Mouse (Mus musculus) heart, adult 18-20 months (tissue): ENCODE results near the gene Smim7. TPM values are rescaled to one million over a fixed set of nuclear protein-coding genes. Genes with fewer than 3 reads are reported as not detected.

Experiments used
- DNase-seq, 2 experiments: peaks; one replicate each; pipeline ENCODE4 v3.0.0; 2021 to 2022; ENCODE audit warnings: mixed read lengths in 1 of 2
- microRNA-seq, 2 experiments: library from miRNA; unstranded; fragments of <30 nt; microRNA quantifications; one replicate each; pipeline ENCODE4 v1.2.0; 2022
- total RNA-seq, 2 experiments: library from RNA; stranded (reverse); gene quantifications; 2 replicates each; pipeline ENCODE4 v1.2.3; 2021

The Smim7 gene
- total RNA-seq, 2 experiments from 2014 or later: 118 to 130 TPM

DNA sequence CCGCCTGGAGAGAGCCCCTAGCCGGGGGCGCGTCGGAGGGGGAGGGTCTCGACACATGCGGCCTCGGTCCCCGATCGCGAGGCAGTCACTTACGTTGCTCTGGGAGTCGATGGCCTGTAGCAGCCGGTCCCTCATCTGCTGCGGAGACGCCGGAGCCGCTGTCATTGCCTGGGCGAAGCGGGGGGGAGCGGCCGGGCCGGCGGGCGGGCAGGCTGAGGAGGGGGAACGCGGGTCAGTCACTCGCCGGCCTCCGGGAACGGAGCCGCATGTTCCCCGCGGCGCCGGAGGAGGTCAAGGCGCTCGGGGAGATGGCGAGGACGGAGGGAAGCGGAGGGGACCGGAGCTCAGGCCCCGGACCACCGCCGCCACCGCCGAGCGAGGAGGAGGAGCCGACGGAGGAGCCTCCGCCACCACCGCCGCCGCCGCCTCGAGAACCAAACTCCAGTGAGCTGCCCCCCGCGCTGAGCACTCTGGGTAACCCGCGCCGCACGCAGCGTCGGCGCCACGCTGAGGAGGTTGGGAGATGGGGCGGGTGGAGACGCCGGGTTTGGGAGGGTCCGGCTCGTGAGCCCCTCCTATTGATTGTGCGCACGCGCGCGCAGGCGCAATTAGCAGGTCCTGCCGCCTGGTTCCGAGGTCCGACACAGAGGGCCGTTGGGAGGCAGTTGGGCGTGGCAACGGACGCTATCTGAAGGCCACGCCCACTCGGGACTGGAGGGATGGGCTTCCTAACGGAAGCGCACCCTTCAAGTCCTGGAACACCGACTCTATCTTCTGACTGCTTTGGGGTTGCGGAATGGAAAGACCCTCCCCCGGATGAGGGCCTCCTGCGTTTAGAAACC, 22.9 kb downstream of the Smim7 start, which contains the start of gene Med26:
Gene Med26, minus strand, starts transcription at position 469 of the 842 bp plus-strand sequence.
- peak; percentile 97 to 99 for DNase-seq

DNA sequence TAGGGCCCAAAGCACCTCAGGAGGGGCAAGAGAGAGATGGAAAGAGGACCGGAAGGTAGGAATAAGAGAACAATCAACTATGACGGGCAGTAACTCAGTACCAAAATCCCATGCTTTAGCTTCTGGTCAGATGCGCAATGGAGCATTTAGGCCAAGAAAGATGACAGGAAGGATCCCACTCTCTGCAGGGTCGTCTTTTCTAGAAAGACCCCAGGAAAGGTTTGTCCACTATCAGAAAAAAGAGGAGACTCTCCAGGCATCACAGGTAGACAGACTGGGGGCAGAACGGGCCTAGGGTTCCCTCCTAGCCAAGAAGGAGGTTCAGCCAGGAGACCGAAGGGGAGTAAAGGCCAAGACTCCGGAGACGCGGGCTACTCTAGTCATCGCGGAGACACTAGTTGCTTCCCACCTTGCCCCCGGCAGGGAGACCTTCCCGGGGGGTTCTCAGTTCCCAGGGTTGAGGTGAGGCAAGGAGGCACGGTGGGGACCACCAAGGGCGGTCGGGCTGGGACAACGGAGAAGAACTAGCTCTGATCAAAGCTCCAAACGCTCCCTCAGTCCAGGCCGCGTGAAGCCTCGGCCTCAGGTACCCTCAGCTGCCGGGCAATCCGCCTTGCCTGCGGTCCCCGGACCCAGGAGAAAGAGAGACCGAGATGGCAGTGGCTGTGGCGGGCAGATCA, 23.6 kb downstream of the Smim7 start:
- DNase-seq: peak; percentile 18 to 25

GRCm38 (mm10) chr8:72539234-72539633, 31.7 kb downstream of the Smim7 start:
- no peak for DNase-seq

DNA sequence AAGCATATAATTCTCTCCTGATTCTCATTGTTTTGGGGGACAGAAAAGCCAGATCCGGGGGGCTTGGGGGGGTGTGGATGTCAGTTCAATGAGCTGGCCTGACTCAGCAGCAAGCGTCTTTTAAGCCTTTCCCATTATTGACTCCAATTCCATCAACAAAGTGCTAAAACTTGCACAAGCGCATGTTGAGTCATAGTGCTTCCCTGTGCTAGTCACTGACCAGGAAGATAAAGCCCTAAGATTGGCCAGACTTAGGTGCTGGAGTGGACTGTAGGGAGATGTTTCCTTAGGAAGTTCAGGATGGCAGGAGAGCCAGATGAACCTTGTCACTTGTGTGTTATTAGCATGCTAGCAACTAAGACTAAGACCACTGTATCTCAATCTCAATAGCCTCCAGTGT, 36.0 kb downstream of the Smim7 start:
- DNase-seq: no peak

GRCm38 (mm10) chr8:72532103-72532502, 38.8 kb downstream of the Smim7 start:
- DNase-seq: no peak

- no peak for DNase-seq
Measured at GRCm38 (mm10) chr8:72521888-72522287, 49.0 kb downstream of the Smim7 start.

GRCm38 (mm10) chr8:72517421-72517988, 53.4 kb downstream of the Smim7 start:
- DNase-seq: peak; percentile 36 to 41

Small RNA genes lying within 50 kb of the gene (microRNA-seq; reads per million reads assigned to microRNA genes)
- 0 reads per million in 2 experiments for gene Gm28019

Other genes with a start within 250 kb of the Smim7 start
- gene Eps15l1, start 149.6 kb downstream of the Smim7 start, total RNA-seq: 10 to 100 TPM; 35.5 to 41.0 TPM
- 10 to 100 TPM; 17.0 to 24.2 TPM for gene Calr3, start 127.2 kb downstream of the Smim7 start, total RNA-seq
- gene 1700030K09Rik, start 127.2 kb downstream of the Smim7 start, total RNA-seq: 1 to 10 TPM; 4.6 to 5.0 TPM
- 10 to 100 TPM; 23.1 to 33.6 TPM for gene Cherp, start 95.9 kb downstream of the Smim7 start, total RNA-seq
- gene Slc35e1, start 78.5 kb downstream of the Smim7 start, total RNA-seq: 10 to 100 TPM; 73.6 to 73.7 TPM
- gene Med26, start 22.8 kb downstream of the Smim7 start, total RNA-seq: 1 to 10 TPM; 7.3 to 9.8 TPM
- gene Tmem38a, start 967 bp upstream of the Smim7 start, total RNA-seq: 100 to 1,000 TPM; 474 to 492 TPM
- gene Nwd1, start 75.6 kb upstream of the Smim7 start, total RNA-seq: under 1 TPM; 0.27 to 0.54 TPM
- gene Sin3b, start 152.2 kb upstream of the Smim7 start, total RNA-seq: 10 to 100 TPM; 76.0 to 78.8 TPM
- 1 to 10 TPM in 1 of 2 experiments, under 1 TPM in 1; 0.69 to 1.2 TPM for gene F2rl3, start 190.8 kb upstream of the Smim7 start, total RNA-seq